Mouse (Mus musculus): ENCODE results near the gene Coro6. TPM values are rescaled to one million over a fixed set of nuclear protein-coding genes. Genes with fewer than 3 reads are reported as not detected.
A peak's percentile ranks its signal among the peaks of the same experiment; 100 is the strongest.

The Coro6 gene
- polyA plus RNA-seq, 1 experiment from 2014 or later = 0.06 TPM

DNA sequence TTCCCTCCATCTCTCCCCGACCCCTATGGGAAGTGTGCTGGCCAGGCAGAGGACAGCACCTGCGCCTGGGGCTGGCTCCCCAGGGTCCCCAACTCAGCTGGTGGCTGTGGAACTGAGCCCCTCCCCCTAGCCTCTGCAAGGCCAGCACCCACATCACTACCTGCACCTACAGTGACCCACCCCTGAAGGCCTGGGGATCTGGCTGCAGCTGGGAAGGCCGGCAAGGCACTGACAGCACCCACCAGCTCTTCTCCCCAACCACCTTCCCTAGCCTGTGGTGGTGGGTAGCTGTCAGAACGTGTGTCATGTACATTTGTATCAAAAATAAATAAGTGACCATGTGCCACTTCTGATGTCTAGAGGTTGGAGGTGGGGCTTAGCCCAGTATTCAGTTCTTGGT, 45.2 kb downstream of the Coro6 start:
- H3K27ac ChIP-seq (ENCODE audit: low read depth, low read length) = no peak overlapping the region
- H3K9ac ChIP-seq (ENCODE audit: low read length) = no peak overlapping the region
- no peaks in the 10 kb centered on the region for H3K27me3 ChIP-seq (replicated peaks; ENCODE audit: control insufficient read depth, insufficient read depth, low read length)
- H3K4me1 ChIP-seq (ENCODE audit: control insufficient read depth, insufficient read depth, low read length) = peaks cover 7% of the 10 kb centered on the region
- peaks cover 57% of the 10 kb centered on the region for H3K36me3 ChIP-seq (ENCODE audit: control insufficient read depth, insufficient read depth, low read length)
- no peak for DNase-seq (ENCODE audit: low spot score)
- no peaks in the 10 kb centered on the region for H3K9me3 ChIP-seq (replicated peaks; ENCODE audit: control insufficient read depth, low read length)
- H3K4me2 ChIP-seq (ENCODE audit: low read length) = no peak overlapping the region
- WGBS = 75% methylated on average over 4 of the region's 4 CpGs
- no peak overlapping the region for H3K4me3 ChIP-seq (ENCODE audit: low read depth, low read length)
- ATAC-seq = no peak

- Histone ChIP-seq H3K27ac (ENCODE audit: low read depth, low read length) (no peak overlapping the region), H3K27me3 (replicated peaks; ENCODE audit: control insufficient read depth, insufficient read depth, low read length) (no peaks in the 10 kb centered on the region), H3K4me3 (ENCODE audit: low read depth, low read length) (peak overlapping the region; percentile 26), H3K9ac (ENCODE audit: low read length) (peak overlapping the region; percentile 49), H3K4me1 (ENCODE audit: control insufficient read depth, insufficient read depth, low read length) (peaks cover 12% of the 10 kb centered on the region), H3K9me3 (replicated peaks; ENCODE audit: control insufficient read depth, low read length) (no peaks in the 10 kb centered on the region), H3K36me3 (ENCODE audit: control insufficient read depth, insufficient read depth, low read length) (peaks cover 48% of the 10 kb centered on the region), H3K4me2 (ENCODE audit: low read length) (peak overlapping the region; percentile 69)
- WGBS = 23% methylated on average over 47 of the region's 49 CpGs
- DNase-seq (ENCODE audit: low spot score) (peak; percentile 85), ATAC-seq (peak; percentile 71)
These were observed 46.1 kb downstream of the Coro6 start for GRCm38 (mm10) chr11:77508068-77509021.

- H3K4me2 ChIP-seq (ENCODE audit: low read length) = no peak overlapping the region
- ATAC-seq = no peak
- 81% methylated on average over 5 of the region's 5 CpGs for WGBS
- no peak overlapping the region for H3K27ac ChIP-seq (ENCODE audit: low read depth, low read length)
- no peak for DNase-seq (ENCODE audit: low spot score)
- H3K9ac ChIP-seq (ENCODE audit: low read length) = no peak overlapping the region
- peaks cover 18% of the 10 kb centered on the region for H3K36me3 ChIP-seq (ENCODE audit: control insufficient read depth, insufficient read depth, low read length)
- peaks cover 8% of the 10 kb centered on the region for H3K27me3 ChIP-seq (replicated peaks; ENCODE audit: control insufficient read depth, insufficient read depth, low read length)
- H3K9me3 ChIP-seq (replicated peaks; ENCODE audit: control insufficient read depth, low read length) = no peaks in the 10 kb centered on the region
- H3K4me3 ChIP-seq (ENCODE audit: low read depth, low read length) = no peak overlapping the region
- peaks cover 26% of the 10 kb centered on the region for H3K4me1 ChIP-seq (ENCODE audit: control insufficient read depth, insufficient read depth, low read length)
These were observed 49.1 kb downstream of the Coro6 start for GRCm38 (mm10) chr11:77511336-77511735.

DNA sequence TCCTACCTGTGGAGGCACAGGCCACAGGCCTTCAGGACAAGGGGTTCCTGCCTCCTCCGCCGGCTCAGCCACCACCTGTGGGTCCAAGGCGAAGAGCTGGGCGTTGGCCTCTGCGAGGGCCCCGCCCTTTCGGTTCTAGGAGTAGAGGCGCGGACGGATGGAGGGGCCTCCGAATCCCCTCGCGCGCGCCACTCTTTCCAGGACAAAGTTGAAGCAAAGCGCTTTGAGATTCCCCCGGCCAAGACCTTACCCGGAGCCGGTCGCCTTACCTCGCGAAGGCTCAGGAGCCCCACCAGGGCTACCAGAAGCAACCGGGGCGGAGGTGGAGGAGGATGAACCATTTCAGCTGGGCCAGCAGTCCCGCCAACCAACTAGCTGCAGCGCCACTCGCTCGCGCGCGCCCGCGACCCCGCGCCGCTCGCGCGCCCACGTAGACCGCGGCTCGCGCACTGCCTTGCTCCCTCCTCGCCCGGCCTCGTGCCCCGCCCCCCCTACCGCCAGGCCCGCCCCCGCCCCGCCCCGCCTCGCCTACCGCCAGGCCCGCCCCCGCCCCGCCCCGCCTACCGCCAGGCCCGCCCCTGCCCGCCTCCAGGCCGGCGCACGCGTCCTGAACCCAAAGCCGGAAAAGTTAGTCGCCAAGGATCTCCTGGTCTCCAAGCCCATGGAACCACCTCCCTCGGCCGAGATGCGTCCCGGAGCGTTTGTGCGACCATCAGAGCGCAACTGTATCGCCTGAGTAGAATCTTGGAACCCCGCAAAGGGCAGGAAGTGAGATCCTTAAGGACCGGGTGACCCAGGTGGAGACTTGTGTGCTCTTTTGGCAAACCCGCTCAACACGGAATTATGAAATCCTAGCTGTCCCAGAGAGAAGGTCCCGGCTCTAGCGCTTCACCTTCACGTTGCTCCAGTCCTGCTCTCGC, 50.9 kb downstream of the Coro6 start:
- no peaks in the 10 kb centered on the region for H3K9me3 ChIP-seq (replicated peaks; ENCODE audit: control insufficient read depth, low read length)
- peaks cover 26% of the 10 kb centered on the region for H3K4me1 ChIP-seq (ENCODE audit: control insufficient read depth, insufficient read depth, low read length)
- 0 out of 2 replicates have a peak, but pooled peaks cover 4% of the 10 kb centered on the region for H3K36me3 ChIP-seq (ENCODE audit: control insufficient read depth, insufficient read depth, low read length)
- peak overlapping the region; percentile 94 for H3K4me2 ChIP-seq (ENCODE audit: low read length)
- H3K27me3 ChIP-seq (replicated peaks; ENCODE audit: control insufficient read depth, insufficient read depth, low read length) = peaks cover 11% of the 10 kb centered on the region
- peak; percentile 63 for ATAC-seq
- no peak overlapping the region for H3K27ac ChIP-seq (ENCODE audit: low read depth, low read length)
- peak; percentile 85 for DNase-seq (ENCODE audit: low spot score)
- under 1% methylated on average over 70 of the region's 84 CpGs for WGBS
- H3K4me3 ChIP-seq (ENCODE audit: low read depth, low read length) = peak overlapping the region; percentile 61
- H3K9ac ChIP-seq (ENCODE audit: low read length) = peak overlapping the region; percentile 68

- Histone ChIP-seq H3K27ac (ENCODE audit: low read depth, low read length) (no peak overlapping the region), H3K4me1 (ENCODE audit: control insufficient read depth, insufficient read depth, low read length) (peaks cover 22% of the 10 kb centered on the region), H3K36me3 (ENCODE audit: control insufficient read depth, insufficient read depth, low read length) (0 out of 2 replicates have a peak, but pooled peaks cover 4% of the 10 kb centered on the region), H3K4me3 (ENCODE audit: low read depth, low read length) (peak overlapping the region; percentile 61), H3K9me3 (replicated peaks; ENCODE audit: control insufficient read depth, low read length) (no peaks in the 10 kb centered on the region), H3K9ac (ENCODE audit: low read length) (peak overlapping the region; percentile 32), H3K4me2 (ENCODE audit: low read length) (peak overlapping the region; percentile 94), H3K27me3 (replicated peaks; ENCODE audit: control insufficient read depth, insufficient read depth, low read length) (peaks cover 11% of the 10 kb centered on the region)
- no peak for DNase-seq (ENCODE audit: low spot score)
- ATAC-seq = peak; percentile 3; the same call in 1 of the 2 replicates
- 11% methylated on average over 10 of the region's 10 CpGs for WGBS
These were observed 51.6 kb downstream of the Coro6 start for GRCm38 (mm10) chr11:77513811-77514170.

DNA sequence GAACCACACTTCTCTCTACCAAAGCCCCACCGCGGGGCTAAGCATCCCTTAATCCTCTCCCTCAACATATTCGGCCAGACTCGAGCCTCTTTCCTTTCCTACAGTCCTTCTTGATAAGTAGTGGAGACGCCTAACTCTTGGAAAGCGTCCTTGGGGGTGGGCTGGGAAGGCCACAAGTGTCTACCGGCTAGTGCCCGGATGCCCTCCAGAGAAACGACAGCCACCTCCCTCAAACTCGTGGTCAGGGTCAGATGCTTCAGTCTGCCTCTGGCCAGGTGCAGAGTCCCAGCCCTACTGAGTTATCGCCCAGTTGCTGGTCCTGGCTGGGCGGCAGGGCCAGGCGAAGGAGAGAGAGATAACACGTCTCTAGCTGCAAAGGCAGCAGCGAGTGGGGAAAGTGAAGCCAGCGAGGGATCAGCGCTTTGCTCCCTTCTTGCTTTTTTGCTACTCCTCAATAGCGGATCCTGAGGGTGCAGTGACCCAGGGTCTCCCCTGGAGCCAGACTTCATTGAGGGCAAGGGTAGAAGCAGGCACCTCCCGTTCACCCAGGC, 52.1 kb downstream of the Coro6 start:
- Histone ChIP-seq H3K4me1 (ENCODE audit: control insufficient read depth, insufficient read depth, low read length) (peaks cover 22% of the 10 kb centered on the region), H3K36me3 (ENCODE audit: control insufficient read depth, insufficient read depth, low read length) (no peaks in the 10 kb centered on the region), H3K9ac (ENCODE audit: low read length) (peak overlapping the region; percentile 56), H3K9me3 (replicated peaks; ENCODE audit: control insufficient read depth, low read length) (no peaks in the 10 kb centered on the region), H3K4me2 (ENCODE audit: low read length) (peak overlapping the region; percentile 94), H3K27me3 (replicated peaks; ENCODE audit: control insufficient read depth, insufficient read depth, low read length) (peaks cover 11% of the 10 kb centered on the region), H3K4me3 (ENCODE audit: low read depth, low read length) (peak overlapping the region; percentile 45), H3K27ac (ENCODE audit: low read depth, low read length) (no peak overlapping the region)
- ATAC-seq = no peak
- WGBS = 10% methylated on average over 19 of the region's 19 CpGs
- no peak for DNase-seq (ENCODE audit: low spot score)

DNA sequence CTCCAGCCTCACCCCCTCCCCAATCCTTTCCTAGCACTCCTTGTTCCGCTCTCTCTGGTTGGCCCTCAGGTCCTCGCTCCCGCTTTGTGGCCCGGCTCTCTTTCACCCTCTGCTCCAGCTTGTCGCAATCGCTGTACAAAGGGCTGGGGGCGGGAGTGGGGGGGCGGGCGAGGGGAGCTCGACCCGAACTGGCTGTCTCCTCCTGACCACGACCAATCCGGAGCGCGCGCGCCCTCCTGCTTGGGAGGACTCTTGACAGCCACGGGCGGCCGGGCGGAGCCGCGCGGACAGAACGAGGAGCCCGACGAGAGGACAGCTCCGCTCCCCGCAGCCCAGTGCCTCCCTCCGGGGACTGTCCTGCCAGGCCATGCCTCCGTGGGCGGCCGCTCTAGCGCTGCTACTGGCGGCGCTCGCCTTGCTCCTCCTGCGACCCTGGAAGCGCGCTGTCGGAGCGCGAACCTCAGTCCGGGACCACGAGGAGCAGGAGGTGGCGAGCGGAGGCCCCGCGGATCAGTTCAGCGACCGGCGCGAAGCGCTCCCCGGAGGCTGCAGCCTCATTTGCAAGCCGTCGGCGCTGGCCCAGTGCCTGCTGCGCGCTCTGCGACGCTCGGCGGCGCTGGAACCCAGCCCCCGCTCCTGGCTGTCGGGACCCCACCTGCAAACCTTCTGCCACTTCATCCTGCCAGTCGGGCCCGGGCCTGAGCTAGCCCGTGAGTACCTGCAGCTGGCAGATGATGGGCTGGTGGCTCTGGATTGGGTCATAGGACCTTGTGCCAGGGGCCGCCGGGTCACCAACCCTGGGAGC, 52.8 kb downstream of the Coro6 start, which contains the start of gene Abhd15:
Abhd15 (plus strand) TSS at position 290 of the 805 bp plus-strand sequence.
- peak within 1 kb of the TSS; percentile 45 for H3K4me3 ChIP-seq (ENCODE audit: low read depth, low read length)
- peak within 1 kb of the TSS; percentile 56 for H3K9ac ChIP-seq (ENCODE audit: low read length)
- H3K4me2 ChIP-seq (ENCODE audit: low read length) = peak within 1 kb of the TSS; percentile 94
- H3K27me3 ChIP-seq (replicated peaks; ENCODE audit: control insufficient read depth, insufficient read depth, low read length) = peaks cover 11% of the 10 kb centered on the region
- H3K27ac ChIP-seq (ENCODE audit: low read depth, low read length) = no peak within 1 kb of the TSS
- H3K9me3 ChIP-seq (replicated peaks; ENCODE audit: control insufficient read depth, low read length) = no peaks in the 10 kb centered on the region
- WGBS = under 1% methylated on average over 72 of the region's 72 CpGs
- DNase-seq (ENCODE audit: low spot score) = peak; percentile 72
- peaks cover 22% of the 10 kb centered on the region for H3K4me1 ChIP-seq (ENCODE audit: control insufficient read depth, insufficient read depth, low read length)
- ATAC-seq = peak; percentile 49
- no peaks in the 10 kb centered on the region for H3K36me3 ChIP-seq (ENCODE audit: control insufficient read depth, insufficient read depth, low read length)
